Mouse (Mus musculus) midbrain, embryonic 11.5 days (tissue): ENCODE data around the gene Spaca4. TPM values are rescaled to one million over a fixed set of nuclear protein-coding genes. Genes with fewer than 3 reads are reported as not detected.

Experiments
- ATAC-seq: fragments of 200-750 bp; cut with Nextera tagmentation; 2 replicates; pipeline ENCODE4 v1.8.0; 2017; ENCODE audit warnings: moderate TSS enrichment, moderate library complexity; ENCODE audit not compliant: low FRiP score
- DNase-seq: peaks from one replicate; pipeline ENCODE4 v3.0.0; 2015; ENCODE audit warnings: low spot score; ENCODE audit errors: missing footprints
- H3K27ac ChIP-seq: fragments of 300-500 bp; sonication (generic); 2 replicates; pipeline ENCODE4 v1.5.1; 2014; ENCODE audit warnings: low read depth, low read length
- H3K27me3 ChIP-seq: fragments of 300-500 bp; sonication (generic); 2 replicates; pipeline ENCODE4 v1.6.1; 2014; ENCODE audit warnings: mild to moderate bottlenecking, low read length, moderate library complexity, mixed read lengths; ENCODE audit not compliant: control insufficient read depth, insufficient read depth
- H3K36me3 ChIP-seq: fragments of 300-500 bp; sonication (generic); 2 replicates; pipeline ENCODE4 v1.6.1; 2014; ENCODE audit warnings: mild to moderate bottlenecking, low read length, moderate library complexity, mixed read lengths; ENCODE audit not compliant: control insufficient read depth, insufficient read depth
- H3K4me1 ChIP-seq: fragments of 300-500 bp; sonication (generic); 2 replicates; pipeline ENCODE4 v1.6.1; 2014; ENCODE audit warnings: low read length; ENCODE audit not compliant: control insufficient read depth, insufficient read depth
- H3K4me2 ChIP-seq: fragments of 300-500 bp; sonication (generic); 2 replicates; pipeline ENCODE4 v1.6.1; 2014; ENCODE audit warnings: mild to moderate bottlenecking, moderate library complexity
- H3K4me3 ChIP-seq: fragments of 300-500 bp; sonication (generic); 2 replicates; pipeline ENCODE4 v1.5.1; 2014; ENCODE audit warnings: low read depth, low read length
- H3K9ac ChIP-seq: fragments of 300-500 bp; sonication (generic); 2 replicates; pipeline ENCODE4 v1.6.1; 2014; ENCODE audit warnings: low read length
- H3K9me3 ChIP-seq: fragments of 300-500 bp; sonication (generic); 2 replicates; pipeline ENCODE4 v1.6.1; 2016; ENCODE audit warnings: low read length; ENCODE audit not compliant: control insufficient read depth
- WGBS: fragments of 180-500 bp; shearing (Covaris S2); extraction: QIAGEN DNeasy Blood & Tissue Kit; methylation state at CpG from one replicate; pipeline ENCODE4 v1.1.7; 2014; 5-methylcytosine and 5-hydroxymethylcytosine counted together
- polyA plus RNA-seq: library from polyadenylated mRNA; unstranded; fragments of >200 nt; fragmentation: Nextera tagmentation; extraction: Ambion mirVana; gene quantifications from 2 replicates; pipeline ENCODE4 v1.2.1, GENCODE M21; 2014

The Spaca4 gene
- polyA plus RNA-seq, 1 experiment from 2014 or later = not detected

- no peak for DNase-seq
- H3K4me2 ChIP-seq = no peak overlapping the region
- no peak overlapping the region for H3K4me3 ChIP-seq
- peaks cover 25% of the 10 kb centered on the region for H3K36me3 ChIP-seq
- H3K9me3 ChIP-seq = no peaks in the 10 kb centered on the region
- peaks cover 55% of the 10 kb centered on the region for H3K4me1 ChIP-seq
- no peak for ATAC-seq
- H3K27ac ChIP-seq = no peak overlapping the region
- WGBS = 92% methylated on average over 24 of the region's 24 CpGs
- H3K27me3 ChIP-seq = no peaks in the 10 kb centered on the region
- no peak overlapping the region for H3K9ac ChIP-seq
Observed at GRCm38 (mm10) chr7:45711316-45712021, 14.1 kb downstream of the Spaca4 start.

DNA sequence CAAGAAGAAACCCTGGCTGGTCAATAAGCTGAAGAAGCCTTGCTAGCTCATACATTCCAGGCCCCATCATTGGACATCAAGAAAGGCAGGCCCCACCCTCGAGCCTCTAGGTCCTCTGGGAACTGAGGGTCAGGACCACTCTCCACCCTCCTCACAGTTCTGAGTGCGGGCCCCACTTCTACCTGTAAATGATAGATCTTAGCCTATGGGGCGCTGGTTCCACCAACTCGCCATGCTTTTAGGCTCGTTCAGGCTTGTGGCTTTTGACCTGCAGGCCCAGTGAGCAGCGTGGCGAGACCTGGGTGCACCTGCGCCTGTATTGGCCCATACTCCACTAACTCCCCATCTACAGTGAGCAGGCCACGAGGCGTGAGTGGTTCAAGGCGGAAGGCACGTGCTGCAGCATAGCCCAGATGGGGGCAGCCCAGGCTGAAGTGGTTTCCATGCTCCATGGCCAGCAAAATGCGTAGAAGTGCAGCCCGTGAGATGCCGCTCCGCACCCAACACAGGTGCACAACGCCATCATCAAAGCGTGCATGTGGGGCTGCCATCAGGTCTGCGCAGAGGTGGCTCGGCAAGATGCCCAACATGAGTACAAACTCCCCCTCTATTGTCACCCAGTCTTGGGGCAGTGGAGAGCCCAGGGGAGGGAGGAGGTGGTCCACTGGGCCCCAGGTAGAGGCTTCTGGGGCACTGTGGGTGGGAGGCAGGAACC lies 15.0 kb downstream of the Spaca4 start:
- Histone ChIP-seq H3K9ac (no peak overlapping the region), H3K9me3 (no peaks in the 10 kb centered on the region), H3K27me3 (no peaks in the 10 kb centered on the region), H3K27ac (no peak overlapping the region), H3K4me2 (no peak overlapping the region), H3K4me1 (peaks cover 55% of the 10 kb centered on the region), H3K36me3 (peaks cover 25% of the 10 kb centered on the region), H3K4me3 (no peak overlapping the region)
- WGBS = 94% methylated on average over 20 of the region's 20 CpGs
- no peak for ATAC-seq
- DNase-seq = no peak

- DNase-seq = no peak
- 74% methylated on average over 14 of the region's 14 CpGs for WGBS
- no peak for ATAC-seq
- no peak overlapping the region for H3K4me2 ChIP-seq
- H3K27ac ChIP-seq = peak overlapping the region; percentile 50
- H3K27me3 ChIP-seq = no peaks in the 10 kb centered on the region
- H3K9ac ChIP-seq = no peak overlapping the region
- no peaks in the 10 kb centered on the region for H3K9me3 ChIP-seq
- no peak overlapping the region for H3K4me3 ChIP-seq
- peaks cover 25% of the 10 kb centered on the region for H3K36me3 ChIP-seq
- peaks cover 56% of the 10 kb centered on the region for H3K4me1 ChIP-seq
Observed at GRCm38 (mm10) chr7:45709677-45710355, 15.8 kb downstream of the Spaca4 start.

DNA sequence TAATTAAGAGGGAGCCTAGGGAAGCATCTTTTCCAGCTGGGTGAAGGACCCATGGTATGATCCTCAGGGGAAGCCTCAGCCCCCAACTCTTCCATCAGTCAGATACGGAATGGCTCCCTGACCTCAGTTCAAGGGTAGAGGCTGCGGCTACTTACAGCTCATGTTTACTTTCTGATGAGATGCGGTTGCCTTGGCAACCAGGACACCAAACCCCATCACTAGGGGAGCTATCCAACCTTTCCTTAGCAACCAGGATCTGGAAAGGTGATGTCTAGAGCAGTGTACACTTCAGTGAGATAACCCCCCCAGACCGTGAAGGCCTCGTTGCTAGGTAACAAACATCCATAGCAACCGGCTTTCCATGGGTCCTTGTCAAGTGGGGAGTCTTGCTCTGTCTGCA lies 16.6 kb downstream of the Spaca4 start:
- Histone ChIP-seq H3K4me1 (peaks cover 52% of the 10 kb centered on the region), H3K9ac (no peak overlapping the region), H3K4me3 (no peak overlapping the region), H3K27ac (no peak overlapping the region), H3K36me3 (peaks cover 25% of the 10 kb centered on the region), H3K27me3 (no peaks in the 10 kb centered on the region), H3K9me3 (no peaks in the 10 kb centered on the region), H3K4me2 (no peak overlapping the region)
- peak; percentile 92 for DNase-seq
- ATAC-seq = 0 out of 2 replicates have a peak, but pooled peaks have one; percentile 8
- WGBS = 34% methylated on average over 6 of the region's 6 CpGs

- Histone ChIP-seq H3K27ac (no peak overlapping the region), H3K9me3 (no peaks in the 10 kb centered on the region), H3K4me1 (peaks cover 58% of the 10 kb centered on the region), H3K9ac (peak overlapping the region; percentile 18; the same call in 1 of the 2 replicates), H3K36me3 (peaks cover 24% of the 10 kb centered on the region), H3K27me3 (no peaks in the 10 kb centered on the region), H3K4me2 (peak overlapping the region; percentile 98), H3K4me3 (no peak overlapping the region)
- ATAC-seq = no peak
- DNase-seq = no peak
- WGBS = 55% methylated on average over 13 of the region's 13 CpGs
Observed at GRCm38 (mm10) chr7:45708221-45708761, 17.3 kb downstream of the Spaca4 start.

- H3K9me3 ChIP-seq = no peaks in the 10 kb centered on the region
- peak overlapping the region; percentile 52 for H3K4me3 ChIP-seq
- peak overlapping the region; percentile 98 for H3K4me2 ChIP-seq
- under 1% methylated on average over 27 of the region's 27 CpGs for WGBS
- peaks cover 18% of the 10 kb centered on the region for H3K36me3 ChIP-seq
- ATAC-seq (no peak), DNase-seq (peak; percentile 98)
- H3K27me3 ChIP-seq = no peaks in the 10 kb centered on the region
- no peak overlapping the region for H3K27ac ChIP-seq
- H3K9ac ChIP-seq = no peak overlapping the region; the same call in 1 of the 2 replicates
- H3K4me1 ChIP-seq = peaks cover 59% of the 10 kb centered on the region
Observed at GRCm38 (mm10) chr7:45707375-45707967, 18.1 kb downstream of the Spaca4 start.

- WGBS = under 1% methylated on average over 29 of the region's 45 CpGs
- Histone ChIP-seq H3K9me3 (no peaks in the 10 kb centered on the region), H3K4me2 (peak overlapping the region; percentile 98), H3K27me3 (no peaks in the 10 kb centered on the region), H3K9ac (peak overlapping the region; percentile 76), H3K27ac (no peak overlapping the region), H3K4me1 (peaks cover 59% of the 10 kb centered on the region), H3K36me3 (peaks cover 14% of the 10 kb centered on the region), H3K4me3 (peak overlapping the region; percentile 52)
- DNase-seq (peak; percentile 97), ATAC-seq (peak; percentile 2; the same call in 1 of the 2 replicates)
Observed at GRCm38 (mm10) chr7:45706721-45707241, 18.8 kb downstream of the Spaca4 start.

DNA sequence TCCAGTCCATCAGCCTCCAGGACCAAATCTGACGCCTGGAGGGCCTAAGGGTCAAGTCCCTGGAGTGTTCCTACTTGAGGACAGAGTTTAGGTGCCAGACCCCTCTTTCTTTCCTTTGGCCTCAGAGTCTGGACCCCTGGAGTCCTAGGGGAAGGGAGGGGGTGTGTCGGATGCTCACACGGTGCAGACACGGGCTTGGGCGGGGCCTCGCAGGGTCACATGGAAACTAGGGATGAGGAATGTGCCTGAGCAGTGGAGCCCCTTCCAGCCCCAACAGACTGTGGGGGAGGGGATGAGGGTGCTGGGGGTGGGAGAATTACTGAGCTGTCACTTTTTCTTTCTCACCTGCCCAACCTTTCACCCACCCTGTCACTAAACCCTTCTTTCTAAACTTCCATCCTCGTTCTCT lies 19.7 kb downstream of the Spaca4 start:
- WGBS = under 1% methylated on average over 7 of the region's 7 CpGs
- peaks cover 5% of the 10 kb centered on the region; the same call in 1 of the 2 replicates for H3K36me3 ChIP-seq
- H3K9me3 ChIP-seq = no peaks in the 10 kb centered on the region
- peak overlapping the region; percentile 41; the same call in 1 of the 2 replicates for H3K9ac ChIP-seq
- H3K4me3 ChIP-seq = peak overlapping the region; percentile 52
- peak overlapping the region; percentile 98 for H3K4me2 ChIP-seq
- H3K27ac ChIP-seq = no peak overlapping the region
- peak; percentile 88 for DNase-seq
- H3K4me1 ChIP-seq = peaks cover 63% of the 10 kb centered on the region
- ATAC-seq = no peak
- H3K27me3 ChIP-seq = no peaks in the 10 kb centered on the region
